Comparison of ENCODE assay signal across 8 mouse cellular contexts in genomic region chr12:76196709-76197054, GRCm38 (mm10). TPM values are rescaled to one million over a fixed set of nuclear protein-coding genes. Genes with fewer than 3 reads are reported as not detected.
DNase-seq lines count a peak whose midpoint lies in the region; ATAC-seq lines count a peak whose summit lies in the region.

No protein-coding gene starts in this region.

- no peak overlapping the region for H3K9ac ChIP-seq in heart, embryonic 15.5 days
- no peak overlapping the region; the same call in 1 of the 2 replicates for H3K9ac ChIP-seq in liver, embryonic 12.5 days
- H3K9ac ChIP-seq in stomach, embryonic 16.5 days (ENCODE audit: low read length): peak overlapping the region; percentile 70

- peaks cover 22% of the 10 kb centered on the region for H3K27me3 ChIP-seq in forebrain, embryonic 10.5 days (ENCODE audit: poor library complexity, severe bottlenecking)
- H3K27me3 ChIP-seq in heart, embryonic 15.5 days: 0 out of 2 replicates have a peak, but pooled peaks cover 4% of the 10 kb centered on the region
- peaks cover 13% of the 10 kb centered on the region for H3K27me3 ChIP-seq in liver, embryonic 12.5 days (replicated peaks)
- no peaks in the 10 kb centered on the region for H3K27me3 ChIP-seq in stomach, embryonic 16.5 days (ENCODE audit: control insufficient read depth, insufficient read depth, low read length)

- H3K36me3 ChIP-seq in forebrain, embryonic 10.5 days (replicated peaks): no peaks in the 10 kb centered on the region
- no peaks in the 10 kb centered on the region for H3K36me3 ChIP-seq in heart, embryonic 15.5 days
- no peaks in the 10 kb centered on the region for H3K36me3 ChIP-seq in liver, embryonic 12.5 days
- no peaks in the 10 kb centered on the region for H3K36me3 ChIP-seq in stomach, embryonic 16.5 days (ENCODE audit: control insufficient read depth, insufficient read depth, low read length)

- peak overlapping the region; percentile 89 for H3K4me2 ChIP-seq in heart, embryonic 15.5 days
- peak overlapping the region; percentile 74 for H3K4me2 ChIP-seq in liver, embryonic 12.5 days
- H3K4me2 ChIP-seq in stomach, embryonic 16.5 days (ENCODE audit: low read depth, low read length): peak overlapping the region; percentile 85

- H3K4me3 ChIP-seq in forebrain, embryonic 10.5 days: peak overlapping the region; percentile 54
- peak overlapping the region; percentile 46 for H3K4me3 ChIP-seq in heart, embryonic 15.5 days
- peak overlapping the region; percentile 42 for H3K4me3 ChIP-seq in liver, embryonic 12.5 days
- H3K4me3 ChIP-seq in stomach, embryonic 16.5 days (replicated peaks; ENCODE audit: low read length): peak overlapping the region; percentile 40

- 5% methylated on average over 6 of the region's 6 CpGs for WGBS in forebrain, embryonic 10.5 days
- 11% methylated on average over 6 of the region's 6 CpGs for WGBS in heart, embryonic 15.5 days
- WGBS in liver, embryonic 12.5 days (ENCODE audit: insufficient replicate concordance): 10% methylated on average over 6 of the region's 6 CpGs
- WGBS in stomach, embryonic 16.5 days: 11% methylated on average over 6 of the region's 6 CpGs

- DNase-seq in CD4-positive, CD25-positive, alpha-beta regulatory T cell, adult 2 months (ENCODE audit: low read depth, low spot score): peak; percentile 82
- peak; percentile 51 for DNase-seq in c-Kit-negative CD71-positive TER-119-positive erythroid progenitor cells, embryonic 14.5 days (ENCODE audit: low read depth, low spot score)
- peak; percentile 83 for DNase-seq in forebrain, embryonic 10.5 days (ENCODE audit: extremely low spot score, low spot score)
- DNase-seq in kidney, postnatal 14 days: peak; percentile 82
- DNase-seq in neural tube, embryonic 10.5 days (ENCODE audit: extremely low spot score, low spot score): peak; percentile 79

- peaks cover 17% of the 10 kb centered on the region for H3K4me1 ChIP-seq in forebrain, embryonic 10.5 days
- H3K4me1 ChIP-seq in heart, embryonic 15.5 days (replicated peaks): peaks cover 8% of the 10 kb centered on the region
- peaks cover 20% of the 10 kb centered on the region for H3K4me1 ChIP-seq in liver, embryonic 12.5 days
- H3K4me1 ChIP-seq in stomach, embryonic 16.5 days (ENCODE audit: control insufficient read depth, insufficient read depth, low read length): peaks cover 8% of the 10 kb centered on the region

- peak; percentile 68 for ATAC-seq in heart, embryonic 15.5 days (replicated peaks; ENCODE audit: insufficient number of reproducible peaks, insufficient read depth, low FRiP score, low read depth)
- ATAC-seq in liver, embryonic 12.5 days: peak; percentile 40; the same call in 1 of the 2 replicates
- ATAC-seq in stomach, embryonic 16.5 days (ENCODE audit: insufficient read depth, low FRiP score): peak; percentile 26; the same call in 1 of the 2 replicates

- peak overlapping the region; percentile 74 for H3K27ac ChIP-seq in forebrain, embryonic 10.5 days
- H3K27ac ChIP-seq in heart, embryonic 15.5 days: 0 out of 2 replicates have a peak overlapping the region, but pooled peaks have one; percentile 72
- no peak overlapping the region for H3K27ac ChIP-seq in liver, embryonic 12.5 days
- peak overlapping the region; percentile 67; the same call in 1 of the 2 replicates for H3K27ac ChIP-seq in stomach, embryonic 16.5 days (ENCODE audit: low read length)

- H3K9me3 ChIP-seq in forebrain, embryonic 10.5 days: no peaks in the 10 kb centered on the region
- no peaks in the 10 kb centered on the region for H3K9me3 ChIP-seq in heart, embryonic 15.5 days (replicated peaks)
- no peaks in the 10 kb centered on the region for H3K9me3 ChIP-seq in liver, embryonic 12.5 days (replicated peaks)
- no peaks in the 10 kb centered on the region for H3K9me3 ChIP-seq in stomach, embryonic 16.5 days (replicated peaks; ENCODE audit: control insufficient read depth, low read length)

RNA-seq across cellular contexts. Expression of gene Esr2, which starts 19.6 kb away (rescaled TPM):
- 0.10 and 0.47 TPM in 2 replicates for polyA plus RNA-seq in forebrain, embryonic 10.5 days (2016; fragmentation: Nextera tagmentation; extraction: Ambion mirVana)
- 0.24 and 0.28 TPM in 2 replicates for polyA plus RNA-seq in heart, embryonic 15.5 days (2015; fragmentation: Nextera tagmentation; extraction: Ambion mirVana)
- polyA plus RNA-seq in liver, embryonic 12.5 days (2016; fragmentation: Nextera tagmentation; extraction: Ambion mirVana): 0.11 and 0.14 TPM in 2 replicates
- polyA plus RNA-seq in stomach, embryonic 16.5 days (2015; fragmentation: Nextera tagmentation; extraction: Ambion mirVana): 0.06 TPM in 1 of 2 replicates, not detected in the other

RNA-seq across cellular contexts. Expression of gene Tex21, which starts 49.9 kb away (rescaled TPM):
- polyA plus RNA-seq in forebrain, embryonic 10.5 days (2016; fragmentation: Nextera tagmentation; extraction: Ambion mirVana): not detected in 2 replicates
- polyA plus RNA-seq in heart, embryonic 15.5 days (2015; fragmentation: Nextera tagmentation; extraction: Ambion mirVana): not detected in 2 replicates
- polyA plus RNA-seq in liver, embryonic 12.5 days (2016; fragmentation: Nextera tagmentation; extraction: Ambion mirVana): 0.25 TPM in 1 of 2 replicates, not detected in the other
- polyA plus RNA-seq in stomach, embryonic 16.5 days (2015; fragmentation: Nextera tagmentation; extraction: Ambion mirVana): not detected in 2 replicates

RNA-seq across cellular contexts. Expression of gene Mthfd1, which starts 58.4 kb away (rescaled TPM):
- polyA plus RNA-seq in forebrain, embryonic 10.5 days (2016; fragmentation: Nextera tagmentation; extraction: Ambion mirVana): 108 and 110 TPM in 2 replicates
- polyA plus RNA-seq in heart, embryonic 15.5 days (2015; fragmentation: Nextera tagmentation; extraction: Ambion mirVana): 35.1 and 44.4 TPM in 2 replicates
- polyA plus RNA-seq in liver, embryonic 12.5 days (2016; fragmentation: Nextera tagmentation; extraction: Ambion mirVana): 135 and 142 TPM in 2 replicates
- 80.1 and 82.4 TPM in 2 replicates for polyA plus RNA-seq in stomach, embryonic 16.5 days (2015; fragmentation: Nextera tagmentation; extraction: Ambion mirVana)
